Mouse (Mus musculus) ES-E14 (cell line): ENCODE results near the gene Pard3.

Experiments used
- CHD2 ChIP-seq: IDR thresholded peaks from 2 replicates; pipeline ENCODE4 v1.6.1; 2014; ENCODE audit warnings: mild to moderate bottlenecking, low read depth, low read length, inconsistent platforms
- HCFC1 ChIP-seq: IDR thresholded peaks from 2 replicates; pipeline ENCODE4 v1.6.1; 2012; ENCODE audit warnings: low read length, inconsistent platforms, borderline replicate concordance; ENCODE audit not compliant: insufficient read depth
- MAFK ChIP-seq: IDR thresholded peaks from 2 replicates; pipeline ENCODE4 v1.6.1; 2014; ENCODE audit warnings: mild to moderate bottlenecking, low read depth, low read length, inconsistent platforms; ENCODE audit not compliant: insufficient read depth
- ZC3H11A ChIP-seq: IDR thresholded peaks from 2 replicates; pipeline ENCODE4 v1.6.1; 2012; ENCODE audit warnings: low read depth, mild to moderate bottlenecking, inconsistent platforms, low read length, borderline replicate concordance
- ZNF384 ChIP-seq: IDR thresholded peaks from 2 replicates; pipeline ENCODE4 v1.6.1; 2012; ENCODE audit warnings: low read depth, low read length, inconsistent platforms

GRCm38 (mm10) chr8:127089021-127089420 lies 25.3 kb downstream of the Pard3 start:
- TF ChIP-seq ZNF384 (no peak), CHD2 (no peak), ZC3H11A (no peak), HCFC1 (no peak), MAFK (no peak)
